Mouse (Mus musculus) liver, postnatal 0 days (tissue): ENCODE measurements around the gene Mef2c.

ENCODE experiments used
- CTCF ChIP-seq: sonication (generic); IDR thresholded peaks from 2 replicates; pipeline ENCODE4 v1.5.1; 2016; ENCODE audit warnings: antibody characterized with exemption, low read depth
- EP300 ChIP-seq: IDR thresholded peaks from 2 replicates; pipeline ENCODE4 v1.6.1; 2016; ENCODE audit warnings: antibody characterized with exemption, low read depth, mild to moderate bottlenecking

DNA sequence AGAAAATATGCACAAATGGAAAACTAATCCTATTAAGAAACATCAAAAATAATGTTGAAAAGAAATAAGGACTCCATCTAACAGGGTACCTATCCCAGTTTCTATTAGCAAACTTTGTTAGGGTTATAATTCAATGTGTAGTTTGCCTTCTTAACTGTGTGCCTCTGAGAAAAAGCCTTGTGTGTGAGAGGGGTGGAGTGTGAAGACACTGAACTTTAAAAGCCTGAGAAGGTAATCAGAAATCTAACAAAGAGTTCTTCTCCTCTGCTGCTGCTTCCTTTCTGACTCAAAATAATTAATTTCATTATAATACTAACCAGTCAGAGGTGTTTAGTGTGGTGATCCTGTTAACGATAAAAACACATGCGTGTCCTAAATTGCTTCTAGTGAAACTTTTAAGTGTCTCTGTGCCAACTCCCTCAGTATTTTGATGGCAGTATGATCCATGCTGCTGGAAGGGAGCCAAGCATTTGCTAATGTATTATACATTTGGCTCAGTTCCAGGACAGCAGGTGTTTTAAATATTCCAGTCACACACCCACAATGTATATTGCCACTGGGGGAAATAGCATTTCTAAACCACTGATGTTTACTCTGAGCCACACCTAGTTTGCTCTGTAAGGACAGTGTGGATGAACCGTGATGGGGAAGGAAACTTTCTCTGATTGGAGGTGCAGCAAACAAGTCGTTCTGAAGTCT is 104.2 kb downstream of the Mef2c start:
- TF ChIP-seq CTCF = no peak
- no peak for TF ChIP-seq EP300
